Mouse (Mus musculus): Measurements from ENCODE around the gene Polg. TPM values are rescaled to one million over a fixed set of nuclear protein-coding genes. Genes with fewer than 3 reads are reported as not detected.

Polg gene
- polyA plus RNA-seq, 1 experiment from 2014 or later, result 45.1 TPM

DNA sequence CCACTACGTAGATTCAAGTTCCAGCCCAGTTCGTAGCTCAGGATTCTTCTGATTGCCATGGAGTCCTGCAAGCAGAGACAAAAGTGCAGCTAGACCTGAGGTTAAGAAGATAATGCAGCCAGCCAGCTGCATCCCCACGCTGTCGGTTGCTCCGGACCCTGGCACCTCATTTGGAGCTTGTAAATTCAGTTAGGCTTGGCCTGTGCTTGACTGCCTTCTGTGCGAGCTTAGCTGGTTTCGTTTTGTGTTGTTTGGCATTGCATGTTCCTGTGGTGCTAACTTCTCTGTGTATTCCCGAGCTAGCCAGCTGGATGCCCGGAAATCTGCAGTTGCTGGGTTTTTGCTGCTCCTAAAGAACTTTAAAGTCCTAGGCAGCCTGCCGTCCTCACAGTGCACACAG, 40.4 kb downstream of the Polg start:
- no peaks in the 10 kb centered on the region for H3K9me3 ChIP-seq (ENCODE audit: control insufficient read depth, low read length)
- 88% methylated on average over 10 of the region's 10 CpGs for WGBS

DNA sequence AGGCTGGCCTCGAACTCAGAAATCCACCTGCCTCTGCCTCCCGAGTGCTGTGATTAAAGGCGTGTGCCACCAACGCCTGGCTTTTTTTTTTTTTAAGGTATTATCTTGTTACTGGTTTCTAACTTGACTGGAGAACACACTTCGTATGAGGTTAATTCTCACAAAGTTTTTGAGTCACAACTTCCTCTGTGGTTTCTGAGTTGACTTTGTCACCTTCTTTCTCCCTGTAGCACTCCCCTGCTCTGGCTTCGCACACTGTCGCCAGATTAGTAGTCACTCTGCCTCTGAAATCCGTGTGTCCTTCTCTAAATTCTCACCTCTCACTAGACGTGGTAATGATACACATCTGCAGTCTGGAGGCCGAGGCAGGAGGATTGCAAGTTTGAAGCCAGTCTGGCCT, 43.3 kb downstream of the Polg start:
- Histone ChIP-seq H3K9ac (ENCODE audit: low read length) (no peak overlapping the region), H3K9me3 (ENCODE audit: control insufficient read depth, low read length) (no peaks in the 10 kb centered on the region), H3K4me3 (ENCODE audit: low read depth, low read length) (no peak overlapping the region), H3K36me3 (ENCODE audit: control insufficient read depth, insufficient read depth, low read length) (no peaks in the 10 kb centered on the region), H3K27me3 (ENCODE audit: control insufficient read depth, insufficient read depth, low read length) (no peaks in the 10 kb centered on the region), H3K4me1 (ENCODE audit: control insufficient read depth, insufficient read depth, low read length) (no peaks in the 10 kb centered on the region), H3K27ac (ENCODE audit: low read depth, low read length) (no peak overlapping the region), H3K4me2 (ENCODE audit: low read depth) (no peak overlapping the region)
- ATAC-seq (ENCODE audit: insufficient read depth, low FRiP score, low TSS enrichment) (no peak), DNase-seq (ENCODE audit: low spot score) (no peak)
- 95% methylated on average over 10 of the region's 10 CpGs for WGBS

More for the DNA sequence above, 40.4 kb downstream of the Polg start:
- Histone ChIP-seq H3K4me3 (ENCODE audit: low read depth, low read length) (no peak overlapping the region), H3K4me2 (ENCODE audit: low read depth) (no peak overlapping the region), H3K27ac (ENCODE audit: low read depth, low read length) (no peak overlapping the region), H3K27me3 (ENCODE audit: control insufficient read depth, insufficient read depth, low read length) (no peaks in the 10 kb centered on the region), H3K9ac (ENCODE audit: low read length) (no peak overlapping the region), H3K36me3 (ENCODE audit: control insufficient read depth, insufficient read depth, low read length) (no peaks in the 10 kb centered on the region), H3K4me1 (ENCODE audit: control insufficient read depth, insufficient read depth, low read length) (no peaks in the 10 kb centered on the region)
- no peak for DNase-seq (ENCODE audit: low spot score)
- no peak for ATAC-seq (ENCODE audit: insufficient read depth, low FRiP score, low TSS enrichment)

- Histone ChIP-seq H3K9me3 (ENCODE audit: control insufficient read depth, low read length) (no peaks in the 10 kb centered on the region), H3K27ac (ENCODE audit: low read depth, low read length) (no peak overlapping the region), H3K36me3 (ENCODE audit: control insufficient read depth, insufficient read depth, low read length) (no peaks in the 10 kb centered on the region), H3K9ac (ENCODE audit: low read length) (no peak overlapping the region), H3K4me3 (ENCODE audit: low read depth, low read length) (no peak overlapping the region), H3K27me3 (ENCODE audit: control insufficient read depth, insufficient read depth, low read length) (no peaks in the 10 kb centered on the region), H3K4me2 (ENCODE audit: low read depth) (no peak overlapping the region), H3K4me1 (ENCODE audit: control insufficient read depth, insufficient read depth, low read length) (no peaks in the 10 kb centered on the region)
- DNase-seq (ENCODE audit: low spot score) (no peak), ATAC-seq (ENCODE audit: insufficient read depth, low FRiP score, low TSS enrichment) (no peak)
- 93% methylated on average over 7 of the region's 7 CpGs for WGBS
Measured at GRCm38 (mm10) chr7:79419950-79420349, 46.2 kb downstream of the Polg start.

DNA sequence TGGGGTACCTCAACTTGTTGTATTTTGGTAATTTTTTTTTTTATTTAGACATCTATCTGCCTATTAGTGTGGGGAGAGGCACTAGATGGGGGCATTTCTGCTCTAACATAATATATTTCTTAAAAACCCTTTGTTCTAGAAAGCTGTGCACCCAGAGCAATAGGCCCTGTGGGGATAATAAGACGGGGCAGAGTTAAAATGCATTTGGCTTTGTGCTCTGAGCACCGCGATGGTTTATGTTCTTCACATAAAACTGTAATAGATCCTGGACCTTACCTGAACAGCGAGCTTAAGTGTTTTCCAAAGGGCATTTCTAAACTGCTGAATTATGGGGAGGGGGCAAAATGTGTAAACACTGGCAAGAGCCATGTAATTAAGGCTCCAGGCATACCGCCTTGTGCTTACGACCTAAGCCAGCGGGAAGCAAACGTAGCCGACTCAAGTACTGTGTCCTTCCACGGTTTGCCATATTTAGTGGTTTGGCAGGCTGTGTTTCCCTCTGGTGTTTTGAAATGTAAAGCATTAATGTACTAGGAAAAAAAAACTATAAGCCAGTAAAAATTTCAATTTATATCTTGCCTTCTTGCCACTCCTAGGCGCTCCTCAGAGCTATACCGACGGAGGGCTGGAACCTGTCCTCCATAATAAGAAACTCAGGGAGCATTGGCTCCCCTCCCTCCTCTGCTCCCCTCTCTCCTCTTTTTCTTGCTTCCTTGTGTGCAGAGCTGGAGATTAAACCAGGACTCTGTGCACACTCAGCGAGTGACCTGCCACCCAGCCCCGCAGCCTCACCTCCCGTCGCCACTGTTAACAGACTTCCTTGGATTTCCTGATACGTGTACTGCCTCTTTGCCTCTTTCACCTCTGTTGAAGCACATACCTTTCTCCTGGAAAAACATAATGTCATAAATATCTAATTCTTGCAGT, 51.5 kb downstream of the Polg start:
- H3K36me3 ChIP-seq (ENCODE audit: control insufficient read depth, insufficient read depth, low read length), result no peaks in the 10 kb centered on the region

GRCm38 (mm10) chr7:79400296-79400695, 65.9 kb downstream of the Polg start:
- 86% methylated on average over 3 of the region's 3 CpGs for WGBS
- H3K9ac ChIP-seq (ENCODE audit: low read length), result no peak overlapping the region
- no peak overlapping the region for H3K4me2 ChIP-seq (ENCODE audit: low read depth)
- H3K4me3 ChIP-seq (ENCODE audit: low read depth, low read length), result no peak overlapping the region
- no peak for ATAC-seq (ENCODE audit: insufficient read depth, low FRiP score, low TSS enrichment)
- no peak for DNase-seq (ENCODE audit: low spot score)
- H3K36me3 ChIP-seq (ENCODE audit: control insufficient read depth, insufficient read depth, low read length), result no peaks in the 10 kb centered on the region; the same call in 1 of the 2 replicates
- H3K27ac ChIP-seq (ENCODE audit: low read depth, low read length), result no peak overlapping the region
- H3K9me3 ChIP-seq (ENCODE audit: control insufficient read depth, low read length), result no peaks in the 10 kb centered on the region
- H3K27me3 ChIP-seq (ENCODE audit: control insufficient read depth, insufficient read depth, low read length), result no peaks in the 10 kb centered on the region
- no peaks in the 10 kb centered on the region for H3K4me1 ChIP-seq (ENCODE audit: control insufficient read depth, insufficient read depth, low read length)

More for the DNA sequence above, 51.5 kb downstream of the Polg start:
- Histone ChIP-seq H3K27ac (ENCODE audit: low read depth, low read length) (no peak overlapping the region), H3K4me1 (ENCODE audit: control insufficient read depth, insufficient read depth, low read length) (no peaks in the 10 kb centered on the region), H3K27me3 (ENCODE audit: control insufficient read depth, insufficient read depth, low read length) (no peaks in the 10 kb centered on the region), H3K9ac (ENCODE audit: low read length) (no peak overlapping the region), H3K9me3 (ENCODE audit: control insufficient read depth, low read length) (no peaks in the 10 kb centered on the region), H3K4me2 (ENCODE audit: low read depth) (no peak overlapping the region), H3K4me3 (ENCODE audit: low read depth, low read length) (no peak overlapping the region)
- ATAC-seq (ENCODE audit: insufficient read depth, low FRiP score, low TSS enrichment) (no peak), DNase-seq (ENCODE audit: low spot score) (no peak)
- WGBS, result 84% methylated on average over 18 of the region's 18 CpGs

DNA sequence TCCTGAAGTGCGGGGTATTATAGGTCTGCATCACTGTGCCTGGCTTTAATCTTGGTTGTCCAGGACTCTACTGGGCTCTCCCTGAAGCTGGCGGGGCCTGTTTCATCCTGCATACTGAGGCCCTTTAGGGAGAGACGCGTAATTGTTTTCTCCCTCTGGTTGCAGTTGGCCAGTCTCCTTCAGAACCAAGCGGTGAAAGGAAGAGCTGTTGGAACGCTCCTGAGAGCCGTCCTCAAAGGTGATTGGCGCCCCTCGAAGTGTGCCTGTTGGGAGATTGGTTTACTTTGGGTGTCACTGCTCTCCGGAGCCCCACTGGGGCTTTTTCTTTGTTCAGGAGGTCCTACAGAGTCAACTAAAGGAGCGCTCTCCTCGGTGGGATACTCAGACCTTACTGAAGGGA, 67.2 kb downstream of the Polg start:
- Histone ChIP-seq H3K4me1 (ENCODE audit: control insufficient read depth, insufficient read depth, low read length) (no peaks in the 10 kb centered on the region), H3K27ac (ENCODE audit: low read depth, low read length) (no peak overlapping the region), H3K9me3 (ENCODE audit: control insufficient read depth, low read length) (no peaks in the 10 kb centered on the region), H3K36me3 (ENCODE audit: control insufficient read depth, insufficient read depth, low read length) (no peaks in the 10 kb centered on the region; the same call in 1 of the 2 replicates), H3K9ac (ENCODE audit: low read length) (no peak overlapping the region), H3K27me3 (ENCODE audit: control insufficient read depth, insufficient read depth, low read length) (no peaks in the 10 kb centered on the region), H3K4me2 (ENCODE audit: low read depth) (no peak overlapping the region), H3K4me3 (ENCODE audit: low read depth, low read length) (no peak overlapping the region)
- no peak for DNase-seq (ENCODE audit: low spot score)
- WGBS, result 81% methylated on average over 12 of the region's 12 CpGs
- ATAC-seq (ENCODE audit: insufficient read depth, low FRiP score, low TSS enrichment), result no peak

DNA sequence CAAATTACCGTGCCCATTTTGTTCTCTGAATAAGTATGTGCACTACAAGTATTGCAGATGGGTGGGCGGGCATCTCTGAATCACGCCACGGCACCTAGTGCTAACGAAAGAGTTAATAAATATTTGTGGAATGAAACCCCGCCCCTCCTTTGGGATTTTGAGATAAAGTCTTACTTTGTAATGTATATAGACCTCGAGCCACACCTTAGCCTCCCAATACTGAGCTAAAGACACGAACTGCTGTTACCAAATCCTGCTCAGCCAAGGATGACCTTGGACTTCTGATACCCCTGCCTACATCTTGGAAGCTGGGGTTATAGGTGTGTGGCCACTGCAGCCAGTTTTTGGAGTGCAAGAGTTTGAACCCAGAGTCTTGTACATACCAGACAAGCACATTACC, 67.7 kb downstream of the Polg start:
- Histone ChIP-seq H3K4me1 (ENCODE audit: control insufficient read depth, insufficient read depth, low read length) (no peaks in the 10 kb centered on the region), H3K9me3 (ENCODE audit: control insufficient read depth, low read length) (no peaks in the 10 kb centered on the region), H3K27me3 (ENCODE audit: control insufficient read depth, insufficient read depth, low read length) (no peaks in the 10 kb centered on the region), H3K27ac (ENCODE audit: low read depth, low read length) (no peak overlapping the region), H3K4me3 (ENCODE audit: low read depth, low read length) (no peak overlapping the region), H3K36me3 (ENCODE audit: control insufficient read depth, insufficient read depth, low read length) (no peaks in the 10 kb centered on the region; the same call in 1 of the 2 replicates), H3K4me2 (ENCODE audit: low read depth) (no peak overlapping the region), H3K9ac (ENCODE audit: low read length) (no peak overlapping the region)
- no peak for ATAC-seq (ENCODE audit: insufficient read depth, low FRiP score, low TSS enrichment)
- no peak for DNase-seq (ENCODE audit: low spot score)
- 86% methylated on average over 8 of the region's 8 CpGs for WGBS

DNA sequence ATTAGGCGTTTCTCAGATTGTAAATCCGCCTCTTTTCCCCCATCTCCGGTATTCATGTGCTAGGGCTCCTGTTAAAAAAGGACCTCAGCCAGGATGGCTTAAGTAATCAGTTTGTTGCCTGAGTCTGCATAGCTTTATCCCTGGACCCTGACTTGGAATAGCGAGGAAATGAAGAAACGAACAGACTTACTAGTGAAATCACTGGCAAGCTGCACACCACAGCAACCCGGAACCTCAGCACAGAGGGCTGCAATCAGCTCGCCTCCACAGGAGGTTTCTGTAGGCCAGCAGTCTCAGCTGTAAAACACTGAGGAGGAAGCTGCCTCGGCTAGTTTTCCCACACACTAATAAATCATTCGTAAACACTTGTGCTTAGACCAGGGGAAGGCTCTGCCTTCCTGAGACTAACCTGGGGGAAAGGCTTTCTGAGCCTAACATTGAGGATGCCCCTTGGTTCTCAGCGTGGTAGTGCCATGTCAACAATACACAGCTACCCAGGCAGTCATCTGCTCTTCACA, 68.7 kb downstream of the Polg start:
- H3K27me3 ChIP-seq (ENCODE audit: control insufficient read depth, insufficient read depth, low read length), result no peaks in the 10 kb centered on the region
- H3K27ac ChIP-seq (ENCODE audit: low read depth, low read length), result no peak overlapping the region
- DNase-seq (ENCODE audit: low spot score) (no peak), ATAC-seq (ENCODE audit: insufficient read depth, low FRiP score, low TSS enrichment) (no peak)
- no peaks in the 10 kb centered on the region for H3K9me3 ChIP-seq (ENCODE audit: control insufficient read depth, low read length)
- H3K4me3 ChIP-seq (ENCODE audit: low read depth, low read length), result no peak overlapping the region
- no peak overlapping the region for H3K9ac ChIP-seq (ENCODE audit: low read length)
- no peak overlapping the region for H3K4me2 ChIP-seq (ENCODE audit: low read depth)
- WGBS, result 39% methylated on average over 10 of the region's 10 CpGs
- H3K4me1 ChIP-seq (ENCODE audit: control insufficient read depth, insufficient read depth, low read length), result 0 out of 2 replicates have a peak, but pooled peaks cover 3% of the 10 kb centered on the region
- H3K36me3 ChIP-seq (ENCODE audit: control insufficient read depth, insufficient read depth, low read length), result no peaks in the 10 kb centered on the region
